Mouse (Mus musculus) olfactory bulb, adult 2 months (tissue): Measurements from ENCODE around the gene Tmco3.

Source experiments
- CTCF ChIP-seq: fragments of 200-500 bp; IDR thresholded peaks from 2 replicates; pipeline ENCODE4 v1.5.1; 2012; ENCODE audit warnings: low read depth, mild to moderate bottlenecking, low read length, moderate library complexity; ENCODE audit not compliant: insufficient read depth
- POLR2A ChIP-seq: fragments of 200-500 bp; IDR thresholded peaks from 2 replicates; pipeline ENCODE4 v1.6.1; 2012; ENCODE audit warnings: mild to moderate bottlenecking, low read depth, low read length, moderate library complexity; ENCODE audit not compliant: insufficient read depth

GRCm38 (mm10) chr8:13342340-13342739, 54.4 kb downstream of the Tmco3 start:
- no peak for TF ChIP-seq CTCF
- no peak for TF ChIP-seq POLR2A
